Mouse (Mus musculus) left cerebral cortex, adult 6 months (tissue): ENCODE data around the gene Slc19a3. TPM values are rescaled to one million over a fixed set of nuclear protein-coding genes. Genes with fewer than 3 reads are reported as not detected.

ENCODE experiments used
- long read RNA-seq, 2 experiments: library from polyadenylated mRNA; unstranded; transcript quantifications; one replicate each; pipeline ENCODE4 v2.0.0; 2019 to 2020
- polyA plus RNA-seq: library from polyadenylated mRNA; unstranded; fragments of <200 nt; fragmentation: Nextera tagmentation; gene quantifications from 2 replicates; pipeline ENCODE4 v1.2.3, GENCODE M21; 2021

Slc19a3 gene
- 0.72 and 1.1 TPM in 2 replicates for polyA plus RNA-seq
- long read RNA-seq, experiment 1, partial matches to known transcripts = 0 of 4 reads
- long read RNA-seq, experiment 1, other reads (novel, unspliced or antisense) = 4 of 4 reads
- long read RNA-seq, experiment 2, partial matches to known transcripts = 0 of 1 reads
- long read RNA-seq, experiment 2, other reads (novel, unspliced or antisense) = 0 of 1 reads

DNA sequence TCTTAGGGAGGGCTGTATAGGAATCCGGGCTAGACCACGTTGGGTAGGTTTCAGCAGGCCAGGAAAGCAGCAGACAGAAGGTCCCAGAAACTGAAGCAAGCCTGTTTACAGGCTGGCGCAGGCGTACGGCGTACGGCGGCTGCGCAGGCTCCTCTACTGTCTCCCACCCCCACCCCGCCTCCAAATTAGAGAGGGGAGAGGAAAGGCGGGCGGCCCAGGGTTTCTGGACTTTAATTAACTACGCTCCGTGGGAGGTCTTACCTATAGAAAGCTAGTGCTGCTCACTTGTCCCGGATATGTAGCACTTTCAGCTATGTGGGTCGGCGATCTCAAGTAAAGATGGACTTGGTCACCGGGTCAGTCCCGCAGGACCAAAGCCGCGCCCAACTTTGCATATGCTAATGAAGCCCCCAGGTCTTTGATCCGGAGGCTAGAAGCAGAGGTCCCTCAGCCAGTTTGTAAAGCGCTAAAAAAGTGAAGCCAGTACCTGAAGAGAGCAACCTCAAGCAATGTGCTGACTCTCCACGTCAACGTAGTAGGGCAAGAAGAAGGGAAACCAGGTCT is at the start of gene Slc19a3:
Gene Slc19a3, minus strand, starts transcription at position 340 of the 564 bp plus-strand sequence.

GRCm38 (mm10) chr1:83060643-83061042 is 22.4 kb upstream of the Slc19a3 start, which contains the start of gene Krtap28-13:
TSS of gene Krtap28-13 (plus strand) at chr1:83060930.

GRCm38 (mm10) chr1:83059278-83059677 is 21.0 kb upstream of the Slc19a3 start, which contains the start of gene A030005K14Rik:
TSS of gene A030005K14Rik (minus strand) at chr1:83059378.

DNA sequence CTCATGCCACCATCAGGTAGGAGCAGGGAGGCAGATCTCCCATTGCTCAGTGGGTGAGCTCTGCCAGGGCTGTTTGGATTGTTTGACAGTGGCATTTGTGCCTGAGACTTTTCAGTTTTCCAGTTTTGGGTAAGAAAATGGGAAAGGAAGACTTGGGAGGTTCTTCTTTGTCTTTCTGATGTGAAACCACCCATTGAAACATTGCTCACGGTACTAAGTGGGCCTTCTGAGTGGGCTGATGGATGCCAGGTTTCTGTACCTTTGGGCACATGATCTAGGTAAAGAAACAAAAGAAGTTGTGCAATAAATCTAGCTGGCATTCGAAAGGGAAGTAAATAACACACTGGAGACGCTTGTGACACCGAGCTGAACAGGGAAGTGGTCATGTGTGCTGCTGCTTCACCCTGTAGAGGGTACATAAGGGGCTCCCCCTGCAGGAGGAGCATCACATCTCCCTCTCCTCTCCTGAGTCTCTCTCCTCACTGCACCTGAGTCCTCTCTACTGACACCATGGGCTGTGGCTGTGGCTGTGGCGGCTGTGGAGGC is 6.7 kb upstream of the Slc19a3 start, which contains the start of gene Gm47969:
Gene Gm47969, plus strand, starts transcription at position 51 of the 546 bp plus-strand sequence.

GRCm38 (mm10) chr1:83042380-83042779 is 4.1 kb upstream of the Slc19a3 start, which contains the start of gene Krtap28-10:
TSS of gene Krtap28-10 (minus strand) at chr1:83042480.

DNA sequence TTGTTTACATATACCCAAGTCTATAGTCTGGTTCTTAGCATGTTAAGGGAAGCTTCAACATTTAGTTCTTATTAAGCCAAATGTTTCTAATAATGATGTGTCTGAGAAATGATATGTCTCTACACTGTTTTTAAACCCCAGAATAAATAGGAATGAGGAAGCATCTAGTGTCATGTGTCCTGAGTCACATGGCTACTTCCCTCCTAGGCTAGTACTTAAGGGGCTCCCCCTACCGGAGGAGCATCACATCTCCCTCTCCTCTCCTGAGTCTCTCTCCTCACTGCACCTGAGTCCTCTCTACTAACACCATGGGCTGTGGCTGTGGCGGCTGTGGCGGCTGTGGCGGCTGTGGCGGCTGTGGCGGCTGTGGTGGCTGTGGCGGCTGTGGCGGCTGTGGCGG is 37.9 kb downstream of the Slc19a3 start, which contains the start of gene Gm47959:
Gene Gm47959, plus strand, starts transcription at position 243 of the 400 bp plus-strand sequence.

Other genes with a start within 250 kb of the Slc19a3 start
- gene Agfg1, start 199.0 kb downstream of the Slc19a3 start, polyA plus RNA-seq = 4.8 and 5.9 TPM in 2 replicates
- not detected in 2 replicates for gene A030005L19Rik, start 125.1 kb downstream of the Slc19a3 start, polyA plus RNA-seq
- not detected in 2 replicates for gene A030014E15Rik, start 113.5 kb downstream of the Slc19a3 start, polyA plus RNA-seq
- not detected in 2 replicates for gene Gm6217, start 107.0 kb downstream of the Slc19a3 start, polyA plus RNA-seq
- not detected in 2 replicates for gene A030003K21Rik, start 95.1 kb downstream of the Slc19a3 start, polyA plus RNA-seq
- not detected in 2 replicates for gene Gm7544, start 82.4 kb downstream of the Slc19a3 start, polyA plus RNA-seq
- gene Gm47955, start 78.2 kb downstream of the Slc19a3 start, polyA plus RNA-seq = not detected in 2 replicates
- not detected in 2 replicates for gene Gm47959, start 37.9 kb downstream of the Slc19a3 start, polyA plus RNA-seq
- gene Krtap28-10, start 4.0 kb upstream of the Slc19a3 start, polyA plus RNA-seq = not detected in 2 replicates
- not detected in 2 replicates for gene Gm47969, start 6.5 kb upstream of the Slc19a3 start, polyA plus RNA-seq
- gene A030005K14Rik, start 20.9 kb upstream of the Slc19a3 start, polyA plus RNA-seq = not detected in 2 replicates
- gene Krtap28-13, start 22.5 kb upstream of the Slc19a3 start, polyA plus RNA-seq = not detected in 2 replicates
- gene Ccl20, start 78.3 kb upstream of the Slc19a3 start, polyA plus RNA-seq = not detected in 2 replicates
- gene Daw1, start 121.3 kb upstream of the Slc19a3 start, polyA plus RNA-seq = 0.20 and 0.23 TPM in 2 replicates